Mouse (Mus musculus): ENCODE results near the gene Iah1.

Iah1 gene

DNA sequence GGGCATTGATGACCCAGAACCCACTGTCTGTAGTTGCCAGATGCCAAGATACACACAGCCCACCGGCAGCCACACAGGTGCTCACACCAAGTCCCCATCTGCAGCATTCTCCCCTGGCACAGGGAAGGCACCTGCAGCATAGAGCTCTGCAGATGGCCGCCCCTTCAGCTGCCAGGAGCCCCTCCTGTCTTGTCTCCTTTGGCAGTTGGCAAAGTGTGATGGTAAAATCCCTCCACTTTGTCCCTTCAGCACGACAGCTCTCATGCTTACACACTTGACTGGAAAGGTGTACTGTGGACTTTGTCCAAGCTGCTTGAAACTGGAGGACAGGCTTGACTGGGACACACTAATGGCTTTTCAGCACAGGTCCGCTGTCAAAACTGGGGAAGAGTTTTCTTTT lies 4.1 kb downstream of the Iah1 start:
- no peak for DNase-seq

DNA sequence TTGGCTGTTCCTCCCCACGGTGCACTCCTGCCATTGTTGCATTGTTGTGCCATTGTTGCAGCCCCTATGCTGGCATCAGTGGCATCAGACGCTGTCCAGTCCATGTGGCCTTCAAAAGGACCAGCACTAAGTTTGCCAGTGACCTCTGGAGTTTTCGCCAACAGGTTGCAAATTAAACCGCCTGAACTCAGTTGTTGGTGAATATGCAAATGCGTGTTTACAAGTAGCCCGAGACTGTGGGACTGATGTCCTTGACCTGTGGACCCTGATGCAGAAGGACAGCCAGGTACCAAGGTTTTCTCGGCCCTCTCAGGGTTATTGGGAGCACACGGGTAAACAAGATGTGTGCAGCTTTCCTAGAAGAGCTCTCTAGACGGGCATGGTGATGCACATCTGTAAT lies 5.0 kb downstream of the Iah1 start:
- no peak for DNase-seq

DNA sequence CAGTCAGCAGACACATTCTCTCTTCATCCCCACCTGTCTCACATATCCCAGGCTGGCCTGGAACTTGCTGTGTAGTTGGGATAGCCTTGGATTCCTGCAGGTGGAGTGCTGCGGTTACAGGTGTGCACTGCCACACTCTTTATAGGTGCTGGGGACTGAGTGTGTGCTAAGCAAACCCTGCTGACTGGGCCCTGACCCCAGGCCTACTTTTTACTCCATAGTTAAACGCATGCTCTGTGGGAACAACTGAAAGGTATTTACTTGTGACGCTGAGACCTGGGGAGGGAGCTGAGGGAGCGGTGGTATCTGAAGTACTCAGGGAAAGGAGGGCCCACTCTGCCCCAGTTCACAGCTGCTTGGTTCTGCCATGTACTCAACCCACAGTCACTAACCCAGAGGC lies 6.1 kb downstream of the Iah1 start:
- DNase-seq, result no peak

DNA sequence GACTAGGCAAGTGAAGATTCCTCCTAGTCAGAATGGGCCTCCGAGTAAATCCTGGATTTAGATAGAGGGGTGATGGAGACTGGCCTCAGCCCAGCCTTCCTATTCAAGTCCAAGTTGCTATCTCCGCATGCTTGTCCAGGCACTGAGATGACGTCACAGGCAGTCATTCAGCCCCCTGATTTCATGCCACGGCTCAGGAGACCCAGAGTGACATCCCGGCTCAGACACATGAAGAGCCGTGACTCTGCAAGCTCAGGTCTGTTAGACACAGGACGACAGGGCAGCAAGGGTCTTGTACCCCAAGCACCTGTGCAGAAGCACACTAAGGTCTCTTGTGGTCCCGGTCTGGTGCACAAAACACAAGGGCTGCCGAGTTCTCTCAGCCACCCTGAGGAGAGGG lies 6.7 kb downstream of the Iah1 start:
- DNase-seq, result no peak

DNA sequence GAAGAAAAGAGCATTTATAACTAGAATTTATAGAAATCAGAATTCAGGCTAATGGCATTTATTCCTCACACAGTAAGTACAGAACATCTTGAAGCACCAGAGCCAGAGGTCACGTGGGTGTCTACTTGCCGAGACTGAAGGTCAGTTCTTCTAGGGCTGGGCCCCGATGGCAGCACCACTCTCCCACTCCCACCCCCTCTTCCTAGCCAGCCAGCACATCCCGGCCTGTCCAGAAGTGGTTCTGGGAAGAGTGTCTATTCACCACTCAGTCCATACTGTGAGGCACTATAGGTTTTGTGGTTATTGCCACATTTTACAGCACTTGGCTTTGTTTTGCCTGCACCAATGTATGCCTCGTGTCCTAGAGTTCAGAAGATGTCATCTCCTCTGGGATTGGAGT lies 7.9 kb downstream of the Iah1 start:
- DNase-seq, result no peak

DNA sequence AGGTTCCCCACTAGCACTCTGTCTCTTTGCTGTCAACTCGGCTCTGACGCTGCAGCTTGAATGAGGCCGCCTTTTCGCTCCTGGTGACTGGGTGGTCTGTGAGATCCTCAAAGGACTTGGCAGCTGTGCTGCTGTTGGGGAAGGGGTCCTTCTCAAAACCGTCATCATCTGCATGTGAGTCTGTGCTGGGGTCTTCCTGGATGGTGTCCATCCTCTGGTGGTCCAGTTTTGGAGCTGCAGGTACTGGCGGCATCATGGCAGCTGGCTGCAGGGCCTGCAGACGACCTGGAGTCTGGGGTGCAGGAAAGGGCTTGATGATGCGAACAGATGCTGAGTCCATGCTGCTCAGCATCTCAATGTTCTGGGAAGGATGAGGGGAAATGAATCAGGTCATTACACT lies 9.1 kb downstream of the Iah1 start:
- no peak for DNase-seq

DNA sequence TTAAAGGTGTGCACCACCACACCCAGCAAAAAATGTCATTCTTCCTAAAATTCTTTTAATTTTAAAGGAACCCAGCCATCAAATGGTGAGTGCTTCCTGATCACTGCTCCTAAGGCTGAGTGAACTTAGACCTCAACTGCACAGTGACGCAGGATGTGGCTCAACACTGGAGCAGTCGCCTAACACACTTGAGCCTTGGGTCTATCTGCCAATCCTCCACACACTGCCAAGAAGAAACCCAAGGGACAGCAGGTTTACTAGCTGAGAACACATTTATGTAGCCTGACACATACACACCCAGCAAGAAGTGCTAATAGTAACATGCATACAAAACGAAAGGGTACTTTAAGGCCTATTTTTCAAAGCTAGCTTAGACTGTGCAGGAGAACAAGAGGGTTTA lies 10.1 kb downstream of the Iah1 start:
- no peak for DNase-seq

DNA sequence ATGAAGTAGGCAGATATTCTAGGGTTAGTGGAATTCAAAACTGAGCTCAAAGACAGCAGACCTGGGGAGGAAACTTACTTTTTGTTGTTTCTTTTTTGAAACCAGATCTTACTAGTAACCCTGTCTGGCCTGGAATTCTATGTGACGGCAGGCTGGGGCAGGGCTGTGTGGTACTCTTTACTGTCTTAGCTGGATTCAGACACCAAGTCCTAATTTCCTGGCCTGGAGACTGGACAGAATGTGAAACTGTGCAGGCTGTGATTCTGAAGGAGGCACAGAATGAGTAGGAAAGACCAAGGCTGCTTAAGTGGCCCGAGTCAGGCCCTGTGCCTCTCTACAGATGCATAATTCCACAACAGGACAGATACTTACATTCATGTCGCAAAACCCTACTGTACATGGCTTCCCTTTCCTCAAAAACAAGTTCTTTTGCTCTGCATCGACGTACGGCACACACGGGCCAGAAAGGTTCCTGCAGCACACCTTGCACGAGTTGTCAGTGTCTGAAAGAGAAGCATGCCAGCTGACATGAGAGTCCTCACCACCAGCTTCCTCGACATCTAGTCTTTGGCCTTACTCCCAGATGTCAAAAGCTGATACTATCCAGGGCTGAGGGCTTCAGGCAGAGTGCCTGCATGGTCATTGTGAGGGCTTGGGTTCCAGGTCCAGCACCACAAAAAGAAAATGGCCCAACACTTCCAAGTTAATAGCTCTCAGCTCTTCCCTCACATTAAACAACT lies 13.6 kb downstream of the Iah1 start:
- no peak for DNase-seq

DNA sequence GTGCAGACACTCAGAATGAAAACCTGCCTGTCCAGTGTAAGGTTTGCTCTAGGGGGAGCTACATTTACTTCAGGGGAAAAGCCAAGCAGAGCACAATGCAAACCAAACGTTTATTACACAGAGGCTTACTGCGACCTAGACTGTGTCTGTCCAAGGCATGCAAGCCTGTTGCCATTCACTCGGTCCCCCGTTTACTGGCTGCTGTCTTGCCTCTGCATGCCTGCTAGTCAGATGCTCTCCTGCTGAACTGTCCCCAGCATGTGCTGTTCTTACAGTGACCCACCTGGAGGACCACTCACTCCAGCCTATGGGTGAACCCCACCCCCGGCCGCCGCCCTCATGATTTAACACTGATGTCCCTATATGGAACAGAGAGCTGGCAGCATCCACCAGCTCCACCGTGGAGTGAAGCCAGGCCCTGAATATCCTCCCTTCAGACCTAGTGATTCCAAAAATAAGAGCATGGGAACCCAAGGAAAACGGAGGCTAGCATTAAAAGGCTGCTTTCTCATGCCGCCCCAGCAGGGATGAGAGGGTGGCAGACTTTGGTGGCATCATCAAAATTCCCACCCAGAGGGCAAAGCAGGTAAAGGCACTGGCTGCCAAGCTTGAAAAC lies 14.9 kb downstream of the Iah1 start:
- peak; percentile 52 for DNase-seq

DNA sequence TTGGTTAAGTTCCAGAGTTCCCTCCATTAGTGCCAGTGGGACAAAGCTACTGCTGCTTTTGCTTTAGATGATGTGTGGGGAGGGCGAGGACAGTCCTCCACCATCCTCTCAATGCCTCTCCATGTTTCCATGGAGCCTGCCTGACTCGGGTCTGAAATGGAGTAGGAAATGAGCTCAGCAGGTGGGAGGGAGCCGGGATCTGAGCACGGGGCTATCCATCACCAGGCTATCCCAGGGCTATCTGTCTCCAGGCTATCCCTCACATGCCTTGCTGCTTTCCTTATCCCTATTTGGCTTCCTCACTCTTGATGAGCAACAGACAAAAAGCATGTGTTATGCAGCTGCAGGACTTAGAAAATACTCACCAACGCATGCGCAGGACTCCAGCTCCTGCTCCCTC lies 15.5 kb downstream of the Iah1 start:
- DNase-seq, result no peak

DNA sequence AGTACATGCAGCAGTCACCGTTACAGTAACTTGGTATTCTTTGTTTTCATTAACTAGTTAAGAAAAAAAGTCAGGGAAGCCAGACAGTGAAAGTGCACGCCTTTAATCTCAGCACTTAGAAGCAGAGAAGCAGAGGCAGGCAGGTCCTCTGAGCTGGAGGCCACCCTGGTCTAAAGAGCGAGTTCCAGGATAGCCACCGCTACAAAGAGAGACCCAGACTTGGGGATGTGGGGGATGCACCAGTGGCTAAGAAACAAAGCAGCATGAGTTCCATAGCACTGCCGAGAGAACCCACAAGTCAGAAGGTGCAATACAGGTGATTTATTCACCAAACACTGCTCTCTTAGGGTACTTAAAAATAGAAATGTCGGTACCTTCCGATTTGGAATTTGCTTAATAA lies 16.8 kb downstream of the Iah1 start:
- DNase-seq, result no peak

DNA sequence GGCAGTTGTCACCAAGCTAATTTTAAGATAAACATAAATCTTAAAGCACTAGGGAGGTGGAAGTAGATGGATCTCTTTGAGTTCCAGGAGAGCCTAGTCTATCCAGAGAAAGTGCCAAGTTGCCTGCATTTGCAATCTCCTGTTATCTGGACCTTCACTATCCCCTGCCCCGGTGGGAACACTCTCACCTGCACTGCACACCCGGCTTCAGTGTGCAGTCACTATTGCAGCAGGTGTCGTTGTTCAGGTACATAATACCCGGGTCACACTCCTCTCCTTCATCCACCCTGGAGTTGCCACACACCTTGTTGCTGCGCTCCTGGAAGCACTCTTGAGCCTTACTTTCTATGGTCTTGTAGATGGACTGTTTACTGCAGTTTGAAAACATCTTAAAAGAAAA lies 17.6 kb downstream of the Iah1 start:
- DNase-seq, result no peak

DNA sequence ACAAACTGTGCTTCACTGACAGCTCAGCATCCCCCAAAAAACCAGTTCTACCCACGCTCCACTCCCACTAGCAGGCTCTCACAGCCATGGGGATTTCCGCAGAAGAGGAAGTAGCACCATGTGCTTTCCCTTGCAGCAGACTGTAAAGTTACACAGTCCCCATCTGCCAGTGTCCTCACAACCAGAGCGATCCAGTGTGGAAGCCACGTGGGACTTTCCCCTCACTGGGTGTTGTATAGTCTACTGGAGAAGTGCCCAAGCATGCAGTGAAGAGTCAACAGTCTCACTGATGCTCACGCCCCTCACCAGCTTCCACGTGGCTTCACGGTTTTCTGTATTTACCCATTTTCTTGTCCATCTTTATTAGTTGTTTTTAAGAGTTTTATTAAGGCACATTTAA lies 19.7 kb downstream of the Iah1 start:
- DNase-seq, result no peak

DNA sequence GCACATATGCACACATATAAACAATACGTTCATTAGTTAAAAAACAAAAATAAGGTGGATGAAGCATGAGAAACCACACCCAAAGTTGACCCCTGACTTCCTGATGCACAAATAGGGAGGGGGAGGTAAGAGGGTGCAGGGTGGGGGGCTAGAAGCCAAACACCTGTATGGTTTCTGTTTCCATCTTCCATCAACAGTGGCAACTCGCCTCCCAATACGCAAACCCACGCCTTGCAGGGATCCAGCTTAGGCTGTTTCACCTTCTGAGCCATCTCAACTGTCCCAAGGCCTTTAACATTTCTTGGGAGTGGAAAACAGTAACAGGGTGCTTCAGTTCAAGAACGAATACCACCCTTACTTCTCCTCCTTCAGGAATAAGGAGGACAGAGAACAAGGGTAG lies 21.0 kb downstream of the Iah1 start:
- no peak for DNase-seq

DNA sequence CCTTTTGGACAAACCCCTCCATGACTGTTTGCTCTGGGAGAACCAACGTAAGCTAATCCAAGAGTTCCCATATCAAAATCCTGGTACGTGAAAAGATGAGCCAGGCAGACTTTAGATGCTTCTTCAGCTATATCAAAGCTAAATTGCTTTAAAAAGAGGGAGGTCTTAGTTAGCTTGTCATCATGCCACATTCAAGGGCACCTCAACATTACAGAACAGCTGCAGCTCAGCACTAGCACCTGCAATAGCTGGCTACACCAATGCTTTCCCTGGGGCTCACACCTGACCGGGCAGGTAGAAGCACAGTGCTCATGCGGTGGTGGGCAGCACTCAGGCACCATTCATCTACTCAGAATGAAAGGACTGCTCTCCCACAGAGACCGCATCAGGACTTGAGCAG lies 24.5 kb downstream of the Iah1 start:
- no peak for DNase-seq

DNA sequence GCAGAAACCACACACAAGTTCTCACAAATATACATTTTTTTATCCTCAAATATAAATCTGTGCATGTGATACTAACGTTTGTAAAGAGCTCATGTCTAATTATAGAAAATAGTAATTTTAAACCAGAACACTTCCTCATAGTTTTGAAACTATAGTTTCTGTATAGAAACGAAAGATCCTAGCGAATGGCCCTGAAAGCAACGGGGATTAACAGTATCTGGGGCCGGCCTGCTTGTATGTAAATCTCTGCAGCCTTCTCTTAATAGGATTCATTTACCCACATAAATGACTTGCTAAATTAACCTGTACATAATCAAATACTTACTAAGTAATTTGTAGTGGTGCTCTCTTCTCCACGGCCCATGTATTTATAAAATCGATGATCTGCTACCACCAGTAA lies 30.8 kb downstream of the Iah1 start:
- DNase-seq, result no peak

DNA sequence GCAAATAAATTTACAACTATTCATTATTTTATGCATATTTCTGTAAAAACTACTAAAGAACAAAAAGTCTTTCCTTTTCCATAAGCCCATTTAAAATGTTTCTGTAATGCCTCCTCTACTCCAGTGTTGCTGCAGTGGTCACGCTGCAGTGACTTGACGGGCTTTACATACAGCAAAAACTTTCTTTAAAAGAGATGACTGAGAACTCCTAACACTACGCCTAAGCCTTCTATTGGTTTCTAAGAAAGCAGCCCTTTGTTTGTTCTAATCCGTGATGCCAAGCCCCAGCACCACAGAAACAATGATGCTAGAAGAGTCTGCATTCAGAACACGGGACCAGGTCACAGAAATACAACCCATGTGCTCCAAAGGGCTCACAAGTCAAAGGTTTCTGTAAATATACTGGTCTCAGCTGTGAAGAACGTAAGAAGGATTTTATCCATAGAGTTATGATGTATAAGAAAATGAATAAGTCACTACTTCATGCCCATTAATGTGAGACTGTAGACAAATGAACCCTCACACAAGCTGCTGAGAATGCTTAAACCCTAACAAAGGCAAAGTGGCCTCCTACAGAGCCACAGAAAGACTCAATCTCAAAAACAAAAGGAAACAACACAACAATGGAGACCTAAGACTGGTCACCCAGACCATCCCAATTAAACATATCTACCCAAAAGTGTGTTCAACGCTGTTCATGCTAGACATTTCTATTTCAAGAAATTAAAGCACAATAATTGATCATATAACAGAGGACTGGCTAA lies 34.1 kb downstream of the Iah1 start:
- no peak for DNase-seq

DNA sequence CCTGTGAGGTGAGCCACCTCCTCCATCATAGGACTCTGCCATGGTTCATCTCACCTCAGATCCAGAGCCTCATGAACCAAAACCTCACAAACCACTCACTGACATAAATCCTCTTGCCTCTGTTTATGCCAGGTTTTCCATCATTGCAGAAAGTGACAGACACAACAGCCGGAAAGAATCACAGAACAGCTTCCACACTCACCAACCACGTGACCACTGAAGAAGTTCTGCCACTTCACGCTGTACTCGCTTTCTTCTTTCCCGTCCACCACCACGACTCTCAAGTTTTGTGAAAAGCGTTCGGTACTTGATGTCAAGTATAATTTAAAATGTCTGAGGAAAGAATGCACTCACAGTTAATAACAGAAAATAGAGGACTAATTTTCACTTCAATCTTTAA lies 37.5 kb downstream of the Iah1 start:
- DNase-seq, result no peak

DNA sequence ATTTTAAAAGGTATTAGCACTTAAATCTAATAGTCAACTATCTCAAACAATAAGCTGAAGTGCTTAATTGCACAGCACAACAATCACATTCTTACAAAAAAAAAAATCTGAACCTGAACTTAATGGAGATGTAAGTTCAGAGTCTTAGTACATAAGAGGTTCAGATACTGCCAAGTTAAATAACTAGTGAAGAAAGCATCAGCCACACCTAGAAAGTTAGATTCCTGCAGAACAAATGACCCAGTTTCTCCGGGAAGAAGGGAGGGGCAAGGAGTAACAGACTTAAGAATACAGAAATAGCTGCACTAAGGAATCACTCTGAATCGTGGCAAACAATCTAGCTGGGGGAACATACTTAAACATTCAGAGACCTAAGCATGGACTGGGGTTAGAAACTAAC lies 46.5 kb downstream of the Iah1 start:
- no peak for DNase-seq

DNA sequence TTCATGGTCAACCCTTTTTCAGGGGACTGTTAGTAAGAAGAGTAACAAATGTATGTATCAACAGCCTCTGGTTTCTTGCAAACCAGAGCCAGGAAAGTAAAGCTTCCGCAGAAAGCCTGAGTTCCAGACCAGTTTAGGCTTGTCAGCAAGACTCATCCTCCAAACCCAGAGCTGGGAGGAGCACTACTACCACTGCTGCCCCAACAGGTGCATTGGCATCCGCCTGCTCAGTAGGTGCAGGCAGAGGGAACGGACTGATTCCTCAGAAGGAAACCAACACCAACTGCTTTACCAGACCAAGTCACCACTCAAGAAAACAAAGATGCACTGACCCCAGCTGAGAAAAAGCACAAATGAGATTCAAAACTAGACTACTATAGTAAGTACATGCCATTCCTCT lies 47.0 kb downstream of the Iah1 start:
- no peak for DNase-seq

DNA sequence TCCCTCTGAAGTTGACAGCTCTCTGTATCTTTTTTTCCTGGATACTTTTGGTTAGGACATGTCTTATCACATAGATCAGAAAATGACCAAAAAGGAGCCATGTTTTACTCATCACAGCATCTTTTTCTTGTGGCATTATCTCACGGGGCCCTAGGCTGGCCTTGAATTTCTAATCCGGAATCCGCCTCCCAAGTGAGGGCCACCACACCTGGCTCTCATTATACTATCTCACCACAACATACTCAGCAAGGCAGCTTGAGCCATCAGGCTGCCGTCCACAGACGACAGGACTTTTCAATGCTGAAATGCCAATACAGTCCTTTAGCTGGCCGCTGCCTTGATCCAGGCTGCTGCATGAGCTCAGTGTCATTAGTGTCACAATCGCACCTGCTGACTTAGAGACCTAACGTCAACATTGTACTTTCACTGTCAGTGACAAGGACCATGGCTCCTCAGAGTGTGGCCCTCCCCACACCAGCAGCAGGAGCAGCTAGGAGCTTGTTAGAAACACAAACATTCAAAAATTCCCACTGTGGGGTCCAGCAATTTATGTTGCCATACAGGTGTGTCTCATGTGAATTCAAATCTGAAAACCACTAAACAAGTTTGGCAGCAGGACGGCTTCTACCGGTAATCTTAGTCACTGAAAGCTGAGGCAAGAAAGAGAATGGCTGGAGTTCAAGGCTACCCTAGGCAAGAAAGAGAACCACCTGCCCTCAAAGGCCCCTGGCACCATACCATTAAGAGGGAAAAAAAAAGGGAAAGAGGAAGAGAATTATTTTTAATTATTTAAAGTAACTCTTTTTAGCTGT lies 48.6 kb downstream of the Iah1 start:
- DNase-seq, result no peak

DNA sequence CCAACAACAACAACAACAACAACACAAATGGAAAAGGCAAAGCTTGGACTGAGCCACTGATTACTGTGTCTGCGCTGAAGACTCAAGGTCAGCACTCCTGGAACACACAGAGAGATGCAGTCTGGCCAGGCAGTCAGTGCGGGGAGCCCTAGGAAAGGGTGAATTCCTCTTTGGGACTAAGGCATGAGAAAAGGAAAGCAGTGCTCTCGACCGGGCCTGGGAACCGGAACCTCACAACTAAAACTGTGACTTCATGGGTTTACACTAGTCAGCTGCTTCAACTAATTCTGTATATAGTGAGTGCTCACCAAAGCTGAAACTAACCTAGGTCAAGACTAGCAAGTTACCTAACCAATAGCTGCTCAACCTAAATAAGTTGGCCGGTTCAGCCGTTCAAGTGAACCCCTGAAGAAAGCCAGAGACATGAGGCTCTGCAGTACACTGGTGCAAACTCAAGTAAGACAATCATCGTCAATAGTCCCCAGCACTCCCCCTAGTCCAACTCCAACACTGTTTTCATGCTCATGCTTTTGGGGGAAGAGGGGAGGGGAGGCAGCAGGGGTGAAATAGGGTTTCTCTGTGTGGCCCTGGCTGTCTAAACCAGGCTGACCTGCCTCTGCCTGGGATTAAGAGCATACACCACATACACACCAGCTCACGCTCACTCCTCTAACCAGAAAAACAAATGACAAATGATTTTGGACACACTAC lies 52.3 kb downstream of the Iah1 start:
- no peak for DNase-seq

DNA sequence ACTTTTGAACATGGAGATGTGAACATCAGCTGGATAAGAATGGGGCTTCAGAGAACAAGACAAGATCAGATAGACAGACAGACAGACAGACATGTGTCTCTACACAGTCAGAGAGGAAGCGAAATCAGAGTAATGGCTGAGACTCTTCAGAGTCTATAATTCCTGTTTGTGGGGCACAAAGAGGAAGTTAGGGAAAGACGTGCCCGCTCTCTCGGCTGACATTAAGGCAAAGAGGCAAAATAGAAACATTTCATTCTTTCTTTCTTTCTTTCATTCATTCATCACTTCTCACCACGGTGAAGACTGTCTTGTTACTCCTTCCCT lies 52.9 kb downstream of the Iah1 start:
- DNase-seq, result no peak

Measured in right cerebral cortex, postnatal 25 days (tissue).